In the genomic region with DNA sequence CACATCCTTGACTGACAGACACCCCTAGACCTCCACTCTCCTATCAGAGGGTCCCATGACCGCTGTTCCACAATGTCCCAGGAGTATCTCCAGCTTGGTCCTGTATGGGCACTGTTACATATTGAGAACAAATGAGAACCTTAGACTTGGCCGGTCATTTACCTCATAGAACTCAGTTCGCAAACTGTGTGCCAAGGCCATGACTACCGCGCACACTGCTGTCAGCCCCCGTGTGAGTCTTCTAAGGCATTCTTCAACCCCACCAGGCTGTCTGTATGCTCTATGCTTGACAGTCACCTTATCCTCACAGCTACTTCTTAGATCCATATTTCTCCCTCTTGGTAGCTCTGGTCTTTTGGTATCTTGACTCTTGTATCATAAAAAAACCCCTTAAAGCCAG, we compare ENCODE assay signal across 15 mouse cellular contexts. TPM values are rescaled to one million over a fixed set of nuclear protein-coding genes. Genes with fewer than 3 reads are reported as not detected.
A peak's percentile ranks its signal among the peaks of the same experiment; 100 is the strongest.
DNase-seq lines count a peak whose midpoint lies in the region; ATAC-seq and TF ChIP-seq lines count a peak whose summit lies in the region.
"Had no signal": no experiment of that assay in that cellular context is flagged by ENCODE, and none has a peak within 500 bp of the region (broad histone marks: within the 10 kb centered on the region; RNA-seq: fewer than 3 reads in every experiment).

No protein-coding gene starts in this region.

- DNase-seq in heart, embryonic 10.5 days (ENCODE audit: low spot score): no peak
- no peak for DNase-seq in heart, adult 8-10 months (ENCODE audit: low spot score)
- DNase-seq in midbrain, embryonic 11.5 days (ENCODE audit: low spot score, missing footprints): peak; percentile 78
- DNase-seq in midbrain, embryonic 14.5 days: no peak
- no peak for DNase-seq in spleen, adult 12 weeks (ENCODE audit: low spot score)
- DNase-seq: gastrocnemius, postnatal 25 days; lung, postnatal 14 days had no signal

- H3K27ac ChIP-seq in heart, embryonic 10.5 days: peak overlapping the region; percentile 91
- H3K27ac ChIP-seq in intestine, embryonic 16.5 days (ENCODE audit: low read length): peak overlapping the region; percentile 6; the same call in 1 of the 2 replicates
- no peak overlapping the region for H3K27ac ChIP-seq in intestine, postnatal 0 days (ENCODE audit: low read depth, low read length)
- no peak overlapping the region for H3K27ac ChIP-seq in midbrain, embryonic 11.5 days (ENCODE audit: low read depth, low read length)
- no peak overlapping the region for H3K27ac ChIP-seq in midbrain, embryonic 14.5 days (replicated peaks; ENCODE audit: low read depth, low read length)
- H3K27ac ChIP-seq in neural tube, embryonic 15.5 days (replicated peaks): 0 out of 2 replicates have a peak overlapping the region, but pooled peaks have one; percentile 0
- H3K27ac ChIP-seq: kidney, postnatal 0 days; layer of hippocampus, adult 2 months; neural tube, embryonic 12.5 days had no signal

- no peak overlapping the region for H3K9ac ChIP-seq in intestine, embryonic 16.5 days (ENCODE audit: low read depth, low read length)
- H3K9ac ChIP-seq in intestine, postnatal 0 days (ENCODE audit: low read depth, low read length): no peak overlapping the region
- H3K9ac ChIP-seq in midbrain, embryonic 11.5 days (ENCODE audit: low read length): no peak overlapping the region
- H3K9ac ChIP-seq in midbrain, embryonic 14.5 days (replicated peaks; ENCODE audit: low read length): no peak overlapping the region
- H3K9ac ChIP-seq in neural tube, embryonic 15.5 days (replicated peaks): no peak overlapping the region
- H3K9ac ChIP-seq: midbrain, embryonic 12.5 days; neural tube, embryonic 12.5 days had no signal

- WGBS in heart, embryonic 10.5 days: 80% methylated on average over 6 of the region's 6 CpGs
- WGBS in intestine, embryonic 16.5 days: 91% methylated on average over 6 of the region's 6 CpGs
- WGBS in intestine, postnatal 0 days: 89% methylated on average over 6 of the region's 6 CpGs
- WGBS in midbrain, embryonic 11.5 days: 94% methylated on average over 6 of the region's 6 CpGs
- 98% methylated on average over 6 of the region's 6 CpGs for WGBS in midbrain, embryonic 14.5 days
- 90% methylated on average over 6 of the region's 6 CpGs for WGBS in neural tube, embryonic 15.5 days

- no peaks in the 10 kb centered on the region for H3K9me3 ChIP-seq in heart, embryonic 10.5 days
- H3K9me3 ChIP-seq in intestine, embryonic 16.5 days (ENCODE audit: control insufficient read depth, low read length): no peaks in the 10 kb centered on the region
- no peaks in the 10 kb centered on the region for H3K9me3 ChIP-seq in intestine, postnatal 0 days (ENCODE audit: control insufficient read depth)
- no peaks in the 10 kb centered on the region for H3K9me3 ChIP-seq in midbrain, embryonic 11.5 days (ENCODE audit: control insufficient read depth, low read length)
- no peaks in the 10 kb centered on the region for H3K9me3 ChIP-seq in midbrain, embryonic 14.5 days (ENCODE audit: control insufficient read depth, low read length)
- H3K9me3 ChIP-seq in neural tube, embryonic 15.5 days (replicated peaks): no peaks in the 10 kb centered on the region
- H3K9me3 ChIP-seq: midbrain, embryonic 12.5 days; neural tube, embryonic 12.5 days had no signal

- no peaks in the 10 kb centered on the region for H3K27me3 ChIP-seq in heart, embryonic 10.5 days (ENCODE audit: insufficient read depth, poor library complexity, severe bottlenecking)
- H3K27me3 ChIP-seq in intestine, embryonic 16.5 days (replicated peaks; ENCODE audit: control insufficient read depth, insufficient read depth, low read length): no peaks in the 10 kb centered on the region
- H3K27me3 ChIP-seq in intestine, postnatal 0 days (replicated peaks; ENCODE audit: control insufficient read depth, insufficient read depth, low read length): no peaks in the 10 kb centered on the region
- H3K27me3 ChIP-seq in midbrain, embryonic 11.5 days (ENCODE audit: control insufficient read depth, insufficient read depth, low read length): no peaks in the 10 kb centered on the region
- H3K27me3 ChIP-seq in midbrain, embryonic 14.5 days (ENCODE audit: control insufficient read depth, insufficient read depth, low read length): no peaks in the 10 kb centered on the region
- H3K27me3 ChIP-seq in neural tube, embryonic 15.5 days (replicated peaks): no peaks in the 10 kb centered on the region
- H3K27me3 ChIP-seq: midbrain, embryonic 12.5 days; neural tube, embryonic 12.5 days had no signal

- H3K4me1 ChIP-seq in heart, embryonic 10.5 days: peaks cover 99% of the 10 kb centered on the region
- peaks cover 41% of the 10 kb centered on the region for H3K4me1 ChIP-seq in intestine, embryonic 16.5 days (ENCODE audit: control insufficient read depth, insufficient read depth, low read length)
- H3K4me1 ChIP-seq in intestine, postnatal 0 days (replicated peaks; ENCODE audit: control insufficient read depth, insufficient read depth, low read length): no peaks in the 10 kb centered on the region
- peaks cover 42% of the 10 kb centered on the region for H3K4me1 ChIP-seq in midbrain, embryonic 11.5 days (ENCODE audit: control insufficient read depth, insufficient read depth, low read length)
- H3K4me1 ChIP-seq in midbrain, embryonic 14.5 days (ENCODE audit: control insufficient read depth, insufficient read depth, low read length): peaks cover 48% of the 10 kb centered on the region
- peaks cover 66% of the 10 kb centered on the region for H3K4me1 ChIP-seq in neural tube, embryonic 15.5 days

- 0 out of 2 replicates have a peak, but pooled peaks cover 3% of the 10 kb centered on the region for H3K36me3 ChIP-seq in heart, embryonic 10.5 days
- 0 out of 2 replicates have a peak, but pooled peaks cover 3% of the 10 kb centered on the region for H3K36me3 ChIP-seq in intestine, embryonic 16.5 days (ENCODE audit: control insufficient read depth, insufficient read depth, low read length)
- peaks cover 10% of the 10 kb centered on the region; the same call in 1 of the 2 replicates for H3K36me3 ChIP-seq in intestine, postnatal 0 days (ENCODE audit: control insufficient read depth, insufficient read depth)
- H3K36me3 ChIP-seq in midbrain, embryonic 11.5 days (ENCODE audit: control insufficient read depth, insufficient read depth, low read length): no peaks in the 10 kb centered on the region
- peaks cover 6% of the 10 kb centered on the region; the same call in 1 of the 2 replicates for H3K36me3 ChIP-seq in midbrain, embryonic 14.5 days (ENCODE audit: control insufficient read depth, insufficient read depth, low read length)
- H3K36me3 ChIP-seq in neural tube, embryonic 15.5 days: no peaks in the 10 kb centered on the region
- H3K36me3 ChIP-seq: neural tube, embryonic 12.5 days had no signal

- no peak overlapping the region for H3K4me2 ChIP-seq in intestine, embryonic 16.5 days (ENCODE audit: low read depth, low read length)
- no peak overlapping the region for H3K4me2 ChIP-seq in intestine, postnatal 0 days (replicated peaks; ENCODE audit: low read depth)
- H3K4me2 ChIP-seq in midbrain, embryonic 11.5 days: no peak overlapping the region
- H3K4me2 ChIP-seq in midbrain, embryonic 14.5 days (ENCODE audit: low read length): no peak overlapping the region
- H3K4me2 ChIP-seq in neural tube, embryonic 15.5 days: no peak overlapping the region
- H3K4me2 ChIP-seq: midbrain, embryonic 12.5 days; neural tube, embryonic 12.5 days had no signal

- ATAC-seq in intestine, embryonic 16.5 days: no peak
- ATAC-seq in intestine, postnatal 0 days: no peak
- ATAC-seq in midbrain, embryonic 11.5 days (ENCODE audit: low FRiP score): no peak
- ATAC-seq in midbrain, embryonic 14.5 days (ENCODE audit: low FRiP score, low TSS enrichment): no peak
- no peak for ATAC-seq in neural tube, embryonic 15.5 days (ENCODE audit: low FRiP score)

- TF ChIP-seq CTCF in intestine, postnatal 0 days (IDR thresholded peaks at IDR 0.05; ENCODE audit: low read depth): no peak

- no peak overlapping the region for H3K4me3 ChIP-seq in heart, embryonic 10.5 days
- H3K4me3 ChIP-seq in intestine, embryonic 16.5 days (ENCODE audit: low read length): no peak overlapping the region
- no peak overlapping the region for H3K4me3 ChIP-seq in intestine, postnatal 0 days (ENCODE audit: low read depth, low read length)
- no peak overlapping the region for H3K4me3 ChIP-seq in midbrain, embryonic 11.5 days (ENCODE audit: low read depth, low read length)
- no peak overlapping the region for H3K4me3 ChIP-seq in midbrain, embryonic 14.5 days (replicated peaks; ENCODE audit: low read depth, low read length)
- H3K4me3 ChIP-seq in neural tube, embryonic 15.5 days (replicated peaks): no peak overlapping the region
- H3K4me3 ChIP-seq: layer of hippocampus, adult 2 months; midbrain, embryonic 12.5 days; neural tube, embryonic 12.5 days had no signal

RNA-seq across cellular contexts. Expression of gene Wbp1l, which starts 20.6 kb away (rescaled TPM):
- polyA plus RNA-seq in heart, embryonic 10.5 days (2016; fragmentation: Nextera tagmentation; extraction: Ambion mirVana): 53.9 and 61.8 TPM in 2 replicates
- total RNA-seq in heart, adult 8-10 months (2022): 10 to 100 TPM; 46.6 to 60.7 (median 56.0) TPM
- polyA plus RNA-seq in intestine, embryonic 16.5 days (2015; fragmentation: Nextera tagmentation; extraction: Ambion mirVana): 39.3 and 40.0 TPM in 2 replicates
- polyA plus RNA-seq in intestine, postnatal 0 days (2015; fragmentation: Nextera tagmentation; extraction: Ambion mirVana): 33.1 and 35.2 TPM in 2 replicates
- 29.0 and 30.3 TPM in 2 replicates for polyA plus RNA-seq in midbrain, embryonic 11.5 days (2014; fragmentation: Nextera tagmentation; extraction: Ambion mirVana)
- 27.5 and 33.8 TPM in 2 replicates for polyA plus RNA-seq in midbrain, embryonic 14.5 days (2014; fragmentation: Nextera tagmentation; extraction: Ambion mirVana)
- polyA plus RNA-seq in neural tube, embryonic 15.5 days (2015; fragmentation: Nextera tagmentation; extraction: Ambion mirVana): 34.1 and 34.5 TPM in 2 replicates

RNA-seq across cellular contexts. Expression of gene Sfxn2, which starts 46.4 kb away (rescaled TPM):
- 14.2 and 14.5 TPM in 2 replicates for polyA plus RNA-seq in heart, embryonic 10.5 days (2016; fragmentation: Nextera tagmentation; extraction: Ambion mirVana)
- 1 to 10 TPM; 2.2 to 4.9 (median 2.7) TPM for total RNA-seq in heart, adult 8-10 months (2022)
- polyA plus RNA-seq in intestine, embryonic 16.5 days (2015; fragmentation: Nextera tagmentation; extraction: Ambion mirVana): 16.7 and 18.1 TPM in 2 replicates
- 5.2 and 6.2 TPM in 2 replicates for polyA plus RNA-seq in intestine, postnatal 0 days (2015; fragmentation: Nextera tagmentation; extraction: Ambion mirVana)
- 12.1 and 12.7 TPM in 2 replicates for polyA plus RNA-seq in midbrain, embryonic 11.5 days (2014; fragmentation: Nextera tagmentation; extraction: Ambion mirVana)
- polyA plus RNA-seq in midbrain, embryonic 14.5 days (2014; fragmentation: Nextera tagmentation; extraction: Ambion mirVana): 7.3 and 10.2 TPM in 2 replicates
- 11.0 and 11.7 TPM in 2 replicates for polyA plus RNA-seq in neural tube, embryonic 15.5 days (2015; fragmentation: Nextera tagmentation; extraction: Ambion mirVana)

RNA-seq across cellular contexts. Expression of gene Arl3, which starts 46.5 kb away (rescaled TPM):
- polyA plus RNA-seq in heart, embryonic 10.5 days (2016; fragmentation: Nextera tagmentation; extraction: Ambion mirVana): 112 and 134 TPM in 2 replicates
- total RNA-seq in heart, adult 8-10 months (2022): 10 to 100 TPM; 31.3 to 56.0 (median 43.5) TPM
- 53.9 and 64.5 TPM in 2 replicates for polyA plus RNA-seq in intestine, embryonic 16.5 days (2015; fragmentation: Nextera tagmentation; extraction: Ambion mirVana)
- 21.1 and 25.6 TPM in 2 replicates for polyA plus RNA-seq in intestine, postnatal 0 days (2015; fragmentation: Nextera tagmentation; extraction: Ambion mirVana)
- 155 and 160 TPM in 2 replicates for polyA plus RNA-seq in midbrain, embryonic 11.5 days (2014; fragmentation: Nextera tagmentation; extraction: Ambion mirVana)
- 134 and 200 TPM in 2 replicates for polyA plus RNA-seq in midbrain, embryonic 14.5 days (2014; fragmentation: Nextera tagmentation; extraction: Ambion mirVana)
- 190 and 208 TPM in 2 replicates for polyA plus RNA-seq in neural tube, embryonic 15.5 days (2015; fragmentation: Nextera tagmentation; extraction: Ambion mirVana)

RNA-seq across cellular contexts. Expression of gene Cyp17a1, which starts 53.5 kb away (rescaled TPM):
- 0.40 and 1.2 TPM in 2 replicates for polyA plus RNA-seq in heart, embryonic 10.5 days (2016; fragmentation: Nextera tagmentation; extraction: Ambion mirVana)
- total RNA-seq in heart, adult 8-10 months (2022): not detected
- 0.16 TPM in 1 of 2 replicates, not detected in the other for polyA plus RNA-seq in intestine, embryonic 16.5 days (2015; fragmentation: Nextera tagmentation; extraction: Ambion mirVana)
- polyA plus RNA-seq in intestine, postnatal 0 days (2015; fragmentation: Nextera tagmentation; extraction: Ambion mirVana): not detected in 2 replicates
- polyA plus RNA-seq in midbrain, embryonic 11.5 days (2014; fragmentation: Nextera tagmentation; extraction: Ambion mirVana): not detected in 2 replicates
- not detected in 2 replicates for polyA plus RNA-seq in midbrain, embryonic 14.5 days (2014; fragmentation: Nextera tagmentation; extraction: Ambion mirVana)
- 0.23 TPM in 1 of 2 replicates, not detected in the other for polyA plus RNA-seq in neural tube, embryonic 15.5 days (2015; fragmentation: Nextera tagmentation; extraction: Ambion mirVana)
- total RNA-seq: gastrocnemius, postnatal 25 days; layer of hippocampus, adult 2 months had no signal
- polyA plus RNA-seq: C2C12; kidney, postnatal 0 days; midbrain, embryonic 12.5 days; neural tube, embryonic 12.5 days had no signal

Comparison
In these comparisons a context has a peak if more than half of its experiments do, and no peak if none do; other contexts are left out.
1. H3K27ac ChIP-seq: peak in heart, embryonic 10.5 days (single experiment), intestine, embryonic 16.5 days (single experiment) and neural tube, embryonic 15.5 days (single experiment); none in intestine, postnatal 0 days (single experiment), midbrain, embryonic 11.5 days (single experiment) and midbrain, embryonic 14.5 days (single experiment).